Mouse (Mus musculus) thymus, postnatal 10 days (tissue): ENCODE data around the gene Aspdh.

Experiments
- DNase-seq, 2 experiments: peaks; one replicate each; pipeline ENCODE4 v3.0.0; 2021; ENCODE audit warnings: low spot score in 2 of 2

The Aspdh gene

DNA sequence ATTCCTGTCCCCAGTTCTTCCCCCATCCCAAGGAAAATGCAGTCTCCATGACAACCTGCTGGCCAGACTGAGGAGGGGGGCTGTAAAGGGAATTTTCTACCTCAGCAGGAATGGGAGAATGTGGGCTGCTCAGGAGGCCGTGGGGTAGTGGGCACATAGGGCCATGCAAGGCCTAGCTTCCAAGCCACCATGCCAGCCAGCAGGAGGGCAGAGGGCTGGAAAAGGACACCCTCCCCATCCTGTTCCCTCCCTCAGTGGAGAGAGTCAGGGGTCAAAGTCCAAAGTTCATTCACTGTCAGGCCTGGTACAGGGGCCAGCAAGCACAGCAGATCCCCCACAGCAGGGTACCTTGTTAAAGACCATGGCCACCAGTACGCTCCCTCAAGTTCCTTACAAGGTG is at the start of gene Aspdh:
Aspdh (plus strand) TSS at position 281 of the 400 bp plus-strand sequence.
- no peak for DNase-seq

DNA sequence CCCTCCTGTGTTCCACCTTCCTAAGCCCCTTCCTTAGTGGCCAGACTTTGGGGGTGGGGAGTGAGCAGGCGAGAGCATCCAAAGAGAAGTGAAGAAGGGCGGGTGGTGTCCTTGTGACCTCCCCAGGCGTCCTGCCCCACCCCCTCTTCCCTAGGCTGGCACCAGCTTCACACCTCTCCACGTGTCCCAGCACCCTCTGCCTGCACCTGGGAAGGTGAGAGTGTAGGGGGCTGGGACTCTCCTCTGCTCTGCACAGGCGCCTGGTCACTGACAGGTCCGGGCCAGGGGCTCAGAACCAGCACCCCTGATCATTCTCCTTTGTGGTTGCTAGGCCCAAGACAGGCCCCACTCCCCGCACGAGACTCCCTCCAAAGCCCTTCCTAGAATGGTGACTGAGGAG is 37.5 kb upstream of the Aspdh start:
- DNase-seq = no peak

DNA sequence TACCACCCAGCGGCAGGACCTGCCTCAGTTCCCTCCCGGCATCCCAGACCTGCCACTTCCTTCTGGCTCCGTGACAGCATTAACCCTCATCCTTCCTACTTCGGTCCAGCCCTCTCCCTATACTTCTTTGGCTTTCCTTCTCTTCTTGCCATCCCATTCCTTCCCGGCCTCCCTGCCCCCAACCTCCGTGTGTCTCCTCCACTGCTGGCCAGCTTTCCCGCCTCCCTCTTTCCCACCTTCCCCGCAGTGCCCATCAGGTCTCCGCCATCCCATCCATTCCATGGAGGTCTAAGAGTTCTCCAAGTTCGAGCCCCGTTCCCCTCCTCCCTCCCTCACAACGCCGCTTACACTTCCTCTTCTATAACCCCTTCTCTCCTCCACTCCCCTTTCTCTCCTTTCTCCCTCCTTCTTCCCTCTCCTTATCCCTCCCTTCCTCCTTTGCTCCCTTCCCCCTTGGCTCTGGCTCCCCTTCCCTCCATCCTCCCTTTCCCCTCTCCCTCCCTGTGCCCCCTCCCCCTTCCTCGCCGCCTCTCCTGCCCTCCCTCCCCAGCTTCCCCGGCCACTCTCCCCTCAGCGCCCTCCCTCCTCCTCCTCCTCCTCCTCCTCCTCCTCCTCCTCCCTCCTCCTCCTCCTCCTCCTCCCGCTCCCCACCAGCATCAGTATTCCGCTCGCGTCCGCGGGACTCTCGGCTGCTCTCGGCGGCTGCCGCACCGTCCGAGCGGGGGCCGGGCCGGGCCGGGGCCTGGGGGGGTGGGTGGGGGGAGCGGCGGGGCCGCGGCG is 36.8 kb upstream of the Aspdh start:
- no peak for DNase-seq

DNA sequence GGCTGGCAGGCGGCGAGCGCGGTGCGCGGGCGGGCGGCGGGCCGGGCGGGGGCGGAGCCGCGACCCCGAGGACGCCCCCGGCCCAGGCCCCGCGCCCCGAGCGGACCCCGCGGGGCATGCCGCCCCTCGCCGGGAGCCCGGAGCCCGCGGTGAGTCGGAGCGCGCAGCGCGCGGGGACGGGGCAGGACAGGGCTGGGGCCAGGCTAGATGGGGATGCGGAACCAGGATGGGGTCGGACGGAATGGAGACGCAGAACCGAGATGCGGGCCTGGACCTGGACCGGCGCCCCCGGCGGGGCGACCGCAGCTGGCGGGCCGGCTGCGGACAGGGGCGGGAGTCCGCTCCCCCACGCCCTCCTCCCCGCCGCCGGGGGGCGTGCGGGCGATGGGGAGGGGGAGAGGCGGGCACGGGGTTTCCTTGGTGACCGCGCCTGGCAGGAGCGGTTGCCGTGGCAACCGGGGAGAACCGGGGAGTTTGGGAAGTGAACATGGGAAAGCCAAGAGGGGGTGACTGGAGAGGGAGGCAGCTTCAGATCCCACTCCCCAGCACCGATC is 36.1 kb upstream of the Aspdh start, which contains the start of gene Lrrc4b:
Lrrc4b (plus strand) TSS at position 51 of the 554 bp plus-strand sequence.
- no peak for DNase-seq

DNA sequence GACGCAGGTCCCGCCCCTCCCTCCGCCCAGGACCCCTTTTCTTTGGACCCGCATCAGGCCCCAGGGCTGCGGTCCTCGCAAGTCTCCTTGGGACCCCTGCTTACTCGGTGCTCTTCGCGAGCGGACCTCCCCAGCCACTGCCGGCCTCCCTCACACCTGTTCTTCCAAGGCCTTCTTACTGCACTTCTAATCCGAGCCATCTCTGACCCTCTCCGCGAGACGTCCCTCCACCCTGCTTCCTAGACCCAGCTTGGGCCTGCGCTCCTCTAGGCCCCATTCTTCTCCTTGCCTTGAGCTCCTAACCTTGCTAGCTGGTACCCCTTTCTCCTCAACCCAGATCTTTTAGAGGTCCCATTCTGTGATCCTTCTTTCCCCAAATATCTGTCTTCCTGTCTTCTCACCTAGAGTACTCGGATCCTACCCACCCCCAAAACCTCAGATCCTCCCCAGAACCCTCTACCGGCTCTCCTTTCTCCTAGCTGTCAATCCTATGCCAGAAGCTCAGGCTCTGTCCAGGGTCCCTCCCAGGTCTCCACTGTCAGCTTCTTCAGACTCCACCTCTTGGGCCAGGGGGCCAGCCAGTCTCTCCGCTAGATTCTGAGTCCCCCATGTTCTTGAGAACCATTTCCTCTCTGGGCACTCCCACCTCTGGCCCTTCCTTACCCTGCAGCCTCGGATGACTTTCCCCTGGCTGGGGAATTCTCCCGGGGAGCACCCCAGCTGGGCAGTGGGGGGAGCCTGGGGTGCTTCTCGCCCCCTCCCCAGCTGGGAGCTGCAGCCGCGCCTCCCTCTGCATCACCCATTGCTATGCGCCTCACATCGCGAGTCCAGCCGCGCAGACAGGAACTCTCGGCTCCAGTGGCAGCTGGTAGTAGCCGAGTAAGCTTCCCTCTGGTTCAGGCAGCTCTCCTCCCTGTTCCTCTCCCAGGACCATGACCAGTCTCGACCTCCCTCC is 35.4 kb upstream of the Aspdh start:
- no peak for DNase-seq

DNA sequence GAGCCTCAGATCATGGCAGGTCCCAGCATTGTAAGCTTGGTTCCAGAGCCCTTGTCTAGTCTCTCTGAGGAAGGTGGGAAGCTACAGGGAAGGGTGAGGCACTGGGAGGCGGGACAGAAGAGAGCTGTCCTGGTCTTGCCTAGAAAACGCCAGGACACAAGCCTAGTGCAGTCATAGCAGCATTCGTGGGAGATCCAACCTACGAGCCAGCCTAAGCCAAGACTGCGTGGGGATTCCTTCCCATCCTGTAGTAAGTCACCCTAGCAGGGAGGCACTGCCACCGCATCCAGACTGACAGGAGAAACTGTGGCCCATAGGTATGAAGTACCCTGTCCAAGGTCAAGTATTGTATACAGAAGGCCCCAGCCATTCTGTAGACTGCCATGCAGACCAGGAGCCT is 32.6 kb upstream of the Aspdh start:
- no peak for DNase-seq

DNA sequence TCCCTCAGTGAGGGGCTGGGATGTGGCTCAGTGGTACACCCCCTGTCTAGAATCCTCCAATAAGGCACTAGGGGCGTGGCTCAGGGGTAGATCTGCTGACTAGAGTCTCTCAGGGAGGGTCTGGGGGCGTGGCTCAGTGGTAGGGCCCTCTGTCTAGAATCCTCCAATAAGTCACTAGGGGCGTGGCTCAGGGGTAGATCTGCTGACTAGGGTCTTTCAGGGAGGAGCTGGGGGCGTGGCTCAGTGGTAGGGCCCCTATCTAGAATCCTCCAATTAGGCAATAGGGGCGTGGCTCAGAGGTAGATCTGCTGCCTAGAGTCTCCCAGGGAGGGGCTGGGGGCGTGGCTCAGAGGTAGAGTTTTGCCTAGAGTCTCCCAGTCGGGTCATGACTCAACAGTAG is 31.8 kb upstream of the Aspdh start:
- DNase-seq = no peak

DNA sequence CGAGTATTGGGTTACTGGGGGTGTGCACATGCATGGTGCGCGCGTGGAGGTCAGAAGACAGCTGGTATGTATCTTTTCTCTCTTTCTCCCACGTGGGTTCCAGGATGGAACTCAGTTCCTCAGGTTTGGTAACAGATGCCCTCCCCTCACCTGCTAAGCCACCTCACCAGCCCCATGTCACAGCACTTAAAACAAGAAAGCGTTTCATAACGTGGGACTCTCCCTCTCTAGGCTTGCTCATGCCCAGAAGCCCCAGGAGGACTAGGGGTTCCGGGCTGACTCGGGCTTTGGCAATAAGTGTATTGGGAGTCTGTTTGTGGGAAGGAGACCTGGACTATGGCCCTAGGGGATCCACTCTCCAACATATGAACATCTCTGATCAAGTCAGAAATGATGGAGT is 31.1 kb upstream of the Aspdh start:
- no peak for DNase-seq

DNA sequence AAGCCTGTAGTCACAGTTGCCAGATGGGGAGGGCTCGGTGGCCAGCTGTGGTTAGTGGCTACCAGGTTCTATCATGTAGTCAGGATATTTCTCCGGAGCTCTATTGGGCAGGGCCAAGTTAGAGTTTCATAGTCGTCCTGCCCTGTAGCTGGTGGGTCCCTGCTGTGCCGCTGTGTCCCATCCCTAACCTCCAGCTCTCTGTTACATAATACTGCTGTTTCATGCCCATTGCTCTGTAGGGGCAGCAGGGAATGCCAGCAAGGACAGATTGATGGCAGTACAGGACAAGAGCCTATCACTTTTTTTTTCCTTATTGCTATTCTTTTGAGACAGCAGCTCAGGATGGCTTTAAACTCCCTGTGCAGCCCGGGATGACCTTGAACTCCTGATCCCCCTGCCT is 29.4 kb upstream of the Aspdh start:
- no peak for DNase-seq

DNA sequence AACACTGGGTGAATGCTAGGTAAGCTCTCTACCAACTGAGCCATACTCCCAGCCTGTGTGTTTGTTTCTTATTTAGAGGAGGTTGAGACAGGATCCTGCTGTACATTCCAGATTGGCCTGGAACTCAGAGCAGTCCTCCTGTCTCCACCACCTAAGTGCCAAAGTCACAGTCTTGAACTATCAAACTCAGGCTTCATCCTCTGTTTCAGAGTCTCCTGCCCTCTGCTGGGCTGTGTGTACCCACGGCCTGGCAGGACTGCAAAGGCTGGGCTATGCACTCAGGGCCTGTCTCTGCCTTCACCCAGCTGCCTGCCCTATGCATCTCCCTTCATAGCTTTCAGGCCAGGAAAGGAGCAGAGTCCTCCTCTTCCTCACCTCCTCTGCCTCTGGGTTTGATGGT is 28.9 kb upstream of the Aspdh start:
- no peak for DNase-seq

DNA sequence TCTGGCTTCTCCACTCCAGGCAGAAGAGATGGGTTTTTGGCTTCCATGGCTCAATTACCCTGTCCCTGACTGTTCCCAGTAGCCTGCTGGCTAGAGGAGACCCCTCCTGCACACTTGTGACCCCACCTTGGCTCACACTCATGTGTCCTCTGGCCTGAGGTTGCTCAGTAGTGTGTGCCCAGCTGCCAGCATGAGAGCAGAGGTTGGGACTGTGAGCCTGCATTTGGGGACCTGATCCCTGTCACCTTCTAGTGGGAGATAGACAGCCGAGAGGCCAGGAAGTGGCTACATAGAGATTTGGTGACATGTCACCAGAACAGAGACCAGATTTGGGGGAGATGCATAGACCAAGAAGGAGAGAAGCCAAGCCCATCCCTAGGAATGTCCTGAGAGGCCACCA is 28.0 kb upstream of the Aspdh start:
- DNase-seq = no peak

DNA sequence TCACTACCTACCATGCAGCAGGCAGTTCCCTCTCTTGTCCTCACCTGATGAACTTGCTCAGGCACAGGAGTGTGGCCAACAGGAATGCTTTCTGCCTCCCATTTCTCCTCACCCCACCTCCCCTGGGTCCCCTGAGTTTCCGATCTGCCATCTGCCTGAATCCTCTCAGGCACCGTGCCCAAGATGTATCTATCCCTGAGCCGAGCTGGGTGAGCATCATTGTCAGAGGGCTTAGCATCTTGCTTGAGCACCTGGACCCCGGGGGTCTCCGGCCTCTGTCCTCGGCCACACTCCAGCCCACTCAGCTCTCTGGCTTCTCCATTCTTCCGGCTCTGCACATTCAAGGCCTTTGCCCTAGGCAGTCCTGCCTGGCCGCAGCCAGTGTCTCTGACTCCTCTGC is 27.3 kb upstream of the Aspdh start:
- no peak for DNase-seq

DNA sequence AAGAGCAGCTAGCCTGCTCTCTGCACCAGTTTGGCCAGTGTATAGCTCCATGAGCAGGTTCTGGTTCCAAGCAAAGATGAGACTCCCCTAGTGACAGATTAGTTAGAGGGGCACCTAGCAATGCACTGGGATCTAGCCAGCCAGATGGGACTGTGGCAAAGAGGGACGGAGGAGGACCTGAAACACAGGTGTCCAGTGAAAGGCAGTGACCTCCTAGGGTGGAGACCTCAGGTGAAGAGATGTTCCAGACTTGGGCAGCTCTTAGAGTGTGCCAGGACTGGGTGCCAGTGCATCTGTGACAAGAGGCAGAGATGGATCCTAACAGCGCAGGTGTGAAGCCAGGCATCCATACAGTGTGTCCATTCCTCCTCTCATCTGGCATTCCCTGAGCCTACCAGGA is 25.5 kb upstream of the Aspdh start:
- DNase-seq = no peak

DNA sequence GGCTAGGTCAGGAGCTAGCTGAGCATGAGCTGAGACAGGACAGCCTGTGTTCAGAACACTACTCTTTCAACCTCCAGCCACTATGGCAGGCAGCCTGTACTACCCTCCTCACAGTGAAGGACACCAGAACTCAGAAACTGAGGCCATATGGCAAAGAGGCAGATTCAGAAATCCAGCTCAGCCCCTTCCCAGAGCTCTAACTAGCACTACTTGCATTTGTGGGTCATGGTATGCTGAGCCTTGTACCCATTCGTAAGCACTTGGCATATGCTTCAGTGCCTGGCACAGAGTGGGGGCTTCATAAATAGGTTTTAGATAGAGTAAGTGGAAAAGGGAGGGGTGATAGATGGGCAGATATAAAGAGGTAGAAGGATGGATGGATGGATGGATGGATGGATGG is 24.7 kb upstream of the Aspdh start:
- no peak for DNase-seq

DNA sequence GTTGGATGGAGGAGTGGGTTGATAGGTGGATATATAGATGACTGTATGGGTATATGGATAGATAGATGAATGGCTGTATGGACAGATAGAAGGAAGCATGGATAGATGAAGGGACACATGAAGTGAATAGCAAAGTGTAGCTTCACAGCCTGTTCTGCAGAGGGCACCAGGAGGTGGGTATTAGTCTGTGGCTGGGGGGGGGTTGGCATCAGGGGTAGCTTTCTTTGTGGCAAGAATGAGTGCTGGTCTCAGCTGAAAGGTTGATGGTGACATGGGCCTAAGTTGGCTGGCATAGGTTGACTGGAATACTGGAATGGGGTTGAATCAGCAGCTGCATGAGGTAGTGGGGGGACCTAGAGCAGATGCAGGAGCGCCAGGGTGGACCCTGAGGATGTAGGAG is 24.0 kb upstream of the Aspdh start:
- no peak for DNase-seq

DNA sequence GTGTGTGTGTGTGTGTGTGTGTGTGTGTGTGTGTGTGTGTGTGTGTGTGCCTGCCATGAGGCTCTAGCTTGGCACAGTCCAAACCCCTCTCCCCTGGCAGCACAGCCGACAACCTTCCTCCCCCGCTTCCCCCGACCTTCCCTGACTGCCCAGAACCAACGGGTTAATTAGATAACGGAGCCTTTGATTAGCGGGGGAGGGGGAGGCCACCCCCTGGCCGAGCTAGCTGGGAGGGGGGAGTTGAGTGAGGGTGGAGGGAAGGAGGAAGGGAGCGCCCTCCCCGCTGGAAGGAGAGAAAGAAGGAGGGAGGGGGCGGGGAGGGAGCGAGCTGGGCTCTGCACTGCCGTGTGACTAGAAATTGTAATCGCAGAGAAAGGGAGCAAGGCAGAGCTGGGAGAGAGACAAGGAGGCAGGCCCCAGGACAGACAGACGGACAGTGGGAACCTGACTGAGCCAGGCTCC is 23.5 kb upstream of the Aspdh start:
- DNase-seq = no peak

DNA sequence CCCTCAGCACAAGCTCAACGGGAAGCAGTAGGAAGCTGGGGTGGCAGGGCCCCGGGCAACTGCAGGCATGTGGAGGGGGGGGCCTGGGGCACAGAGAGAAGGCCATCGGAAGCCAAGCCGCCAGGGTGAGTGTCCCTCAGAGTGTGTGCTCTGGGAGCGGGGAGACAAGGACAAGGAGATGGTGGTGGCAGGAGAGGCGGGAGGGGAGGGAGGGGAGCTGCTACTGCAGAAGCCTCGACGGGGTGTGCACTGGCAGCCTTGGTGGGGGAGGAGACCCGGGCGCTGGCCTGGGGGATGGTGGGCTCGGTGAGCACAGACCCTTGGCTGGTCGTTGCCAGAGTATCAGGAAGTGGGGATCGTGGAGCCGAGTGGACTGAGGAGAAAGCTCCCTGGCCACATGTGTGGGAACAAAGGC is 22.8 kb upstream of the Aspdh start:
- DNase-seq = no peak

DNA sequence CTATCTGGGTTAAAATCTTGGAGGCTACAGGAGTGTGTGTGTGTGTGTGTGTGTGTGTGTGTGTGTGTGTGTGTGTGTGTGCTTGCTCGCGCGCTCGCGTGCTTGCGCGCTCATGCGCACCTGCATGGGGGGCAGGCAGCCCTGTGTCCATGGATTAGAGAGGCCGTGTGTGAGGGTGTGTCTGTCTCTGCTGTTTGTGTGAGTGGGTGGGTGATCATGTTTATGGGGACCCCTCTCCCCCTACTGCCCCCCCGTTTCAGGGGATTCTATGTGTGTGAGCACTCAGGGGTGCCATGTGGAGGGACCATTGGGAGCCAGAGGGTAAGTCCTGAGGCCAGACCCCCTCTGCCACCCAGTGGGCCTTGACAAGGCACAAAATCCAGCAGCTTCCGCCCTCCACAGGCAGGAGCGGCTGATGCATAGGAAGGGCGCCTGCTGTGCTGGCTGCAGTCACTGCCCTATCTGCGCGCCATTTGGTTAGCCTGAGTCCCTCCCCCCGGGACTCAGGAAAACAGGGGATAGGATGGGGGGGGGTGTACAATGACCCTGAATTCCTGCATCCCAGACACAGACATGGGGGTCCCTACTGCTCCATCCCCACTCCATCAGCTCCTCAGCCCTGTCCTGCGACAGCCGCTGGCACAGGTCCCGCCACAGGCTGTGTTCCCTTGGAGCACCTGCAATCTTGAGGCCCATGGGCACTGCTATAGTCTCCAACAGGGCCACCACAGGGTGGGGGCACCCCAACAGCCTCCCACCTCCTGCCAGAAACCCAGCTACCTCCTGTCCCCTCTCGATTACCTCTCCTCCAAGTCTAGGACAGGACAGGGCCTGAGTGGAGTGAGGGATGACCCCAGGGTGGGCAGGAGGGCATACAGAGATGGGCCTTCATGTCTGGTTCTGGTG is 21.7 kb upstream of the Aspdh start:
- no peak for DNase-seq

DNA sequence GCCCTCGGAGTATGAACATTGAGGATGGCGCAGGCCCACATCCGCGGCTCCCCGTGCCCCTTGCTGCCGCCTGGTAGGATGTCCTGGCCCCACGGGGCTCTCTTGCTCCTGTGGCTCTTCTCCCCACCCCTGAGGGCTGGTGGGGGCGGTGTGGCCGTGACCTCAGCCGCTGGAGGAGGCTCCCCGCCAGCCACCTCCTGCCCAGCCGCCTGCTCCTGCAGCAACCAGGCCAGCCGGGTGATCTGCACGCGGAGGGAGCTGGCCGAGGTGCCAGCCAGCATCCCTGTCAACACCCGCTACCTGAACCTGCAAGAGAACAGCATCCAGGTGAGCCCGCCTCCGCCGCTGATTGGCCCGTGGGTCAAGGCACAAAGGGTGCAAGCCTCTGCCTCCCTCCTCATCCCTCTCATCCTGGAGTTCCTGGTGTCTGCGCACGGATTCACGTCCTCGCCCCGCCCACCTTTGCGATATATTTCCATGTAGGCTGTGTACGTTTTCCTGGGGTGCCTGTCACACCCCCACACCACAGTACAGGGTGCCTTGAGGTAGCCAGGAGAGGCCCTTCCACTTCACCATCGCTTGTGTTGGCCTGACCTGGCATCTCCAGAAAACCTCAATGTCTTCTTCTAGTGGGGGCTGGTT is 20.2 kb upstream of the Aspdh start:
- no peak for DNase-seq

DNA sequence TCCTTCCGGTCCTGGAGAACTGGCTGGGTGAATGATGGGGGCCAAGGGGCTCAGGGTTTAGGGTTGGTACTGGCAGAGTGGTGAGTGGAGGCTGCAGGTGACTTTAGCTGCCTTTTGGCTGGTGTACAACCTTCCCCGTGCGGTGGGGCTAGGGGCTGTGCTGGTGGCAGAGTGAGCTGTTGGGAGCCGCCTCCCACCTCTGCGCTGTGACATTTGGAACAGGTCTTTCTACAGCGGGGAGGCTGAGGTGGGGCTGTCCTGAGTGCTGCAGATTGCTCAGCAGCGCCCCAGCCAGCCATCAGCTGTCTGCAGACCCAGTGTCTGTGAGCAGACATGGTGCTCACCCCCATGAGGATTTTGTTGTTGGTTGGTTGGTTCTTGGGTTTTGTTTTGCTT is 19.7 kb upstream of the Aspdh start:
- DNase-seq = no peak
